Mouse (Mus musculus) cerebellum, adult 2 months (tissue): Measurements from ENCODE around the gene Ganab. TPM values are rescaled to one million over a fixed set of nuclear protein-coding genes. Genes with fewer than 3 reads are reported as not detected.

Source experiments
- DNase-seq, 2 experiments: peaks; one replicate each; pipeline ENCODE4 v3.0.0; 2021
- H3K27ac ChIP-seq: fragments of 200-500 bp; 2 replicates; pipeline ENCODE4 v1.5.1; 2012; ENCODE audit warnings: low read length, control low read depth, inconsistent platforms; ENCODE audit not compliant: insufficient read depth
- H3K27me3 ChIP-seq: fragments of 200-500 bp; 2 replicates; pipeline ENCODE4 v1.6.1; 2012; ENCODE audit warnings: inconsistent platforms, mild to moderate bottlenecking, low read length, moderate library complexity; ENCODE audit not compliant: control insufficient read depth, insufficient read depth
- H3K4me1 ChIP-seq: fragments of 200-500 bp; 2 replicates; pipeline ENCODE4 v1.6.1; 2011; ENCODE audit warnings: low read length; ENCODE audit not compliant: control insufficient read depth, insufficient read depth
- H3K4me3 ChIP-seq: fragments of 200-500 bp; replicated peaks from 2 replicates; pipeline ENCODE3; 2011; ENCODE audit warnings: mild to moderate bottlenecking, low read depth, low read length, control low read depth; ENCODE audit not compliant: insufficient read depth
- CTCF ChIP-seq: fragments of 200-500 bp; IDR thresholded peaks from 2 replicates; pipeline ENCODE4 v1.5.1; 2011; ENCODE audit warnings: low read depth, mild to moderate bottlenecking, control low read depth, low read length, moderate library complexity, borderline replicate concordance; ENCODE audit not compliant: insufficient read depth
- POLR2A ChIP-seq: fragments of 200-500 bp; IDR thresholded peaks from 2 replicates; pipeline ENCODE4 v1.6.1; 2011; ENCODE audit warnings: low read length, control low read depth, borderline replicate concordance; ENCODE audit not compliant: insufficient read depth
- WGBS: fragments of 180-500 bp; shearing (Covaris S2); methylation state at CpG from one replicate; pipeline ENCODE4 v1.1.7; 2018; 5-methylcytosine and 5-hydroxymethylcytosine counted together
- polyA plus RNA-seq: library from polyadenylated mRNA; depleted of rRNA; stranded (reverse); fragments of >200 nt; gene quantifications from 2 replicates; pipeline ENCODE4 v1.2.3, GENCODE M21; 2012

The Ganab gene
- polyA plus RNA-seq, 1 experiment = 105 TPM

- Histone ChIP-seq H3K4me3 (no peak overlapping the region), H3K4me1 (0 out of 2 replicates have a peak, but pooled peaks cover 3% of the 10 kb centered on the region), H3K27me3 (no peaks in the 10 kb centered on the region), H3K27ac (no peak overlapping the region)
- TF ChIP-seq POLR2A (no peak), CTCF (no peak)
- 90% methylated on average over 3 of the region's 3 CpGs for WGBS
- no peak for DNase-seq
Measured at GRCm38 (mm10) chr19:8919000-8919399, 21.1 kb downstream of the Ganab start.

GRCm38 (mm10) chr19:8919684-8920072 is 21.8 kb downstream of the Ganab start:
- no peak for DNase-seq
- Histone ChIP-seq H3K27me3 (no peaks in the 10 kb centered on the region), H3K4me3 (no peak overlapping the region), H3K27ac (peak overlapping the region; percentile 79), H3K4me1 (0 out of 2 replicates have a peak, but pooled peaks cover 3% of the 10 kb centered on the region)
- TF ChIP-seq POLR2A = no peak
- TF ChIP-seq CTCF = no peak
- WGBS = 72% methylated on average over 6 of the region's 6 CpGs

- Histone ChIP-seq H3K4me1 (0 out of 2 replicates have a peak, but pooled peaks cover 3% of the 10 kb centered on the region), H3K4me3 (peak within 1 kb of the TSS; percentile 73), H3K27ac (peak within 1 kb of the TSS; percentile 79), H3K27me3 (no peaks in the 10 kb centered on the region)
- WGBS = 2% methylated on average over 50 of the region's 50 CpGs
- peak; percentile 98 for TF ChIP-seq POLR2A
- no peak for TF ChIP-seq CTCF
- peak; percentile 97 for DNase-seq
Measured at GRCm38 (mm10) chr19:8920073-8920736, 22.3 kb downstream of the Ganab start, which contains the start of gene B3gat3. Gene B3gat3, plus strand, starts transcription at chr19:8920374.

- peak overlapping the region; percentile 73 for H3K4me3 ChIP-seq
- under 1% methylated on average over 6 of the region's 6 CpGs for WGBS
- peak in 1 of 2 experiments; percentile 44 for DNase-seq
Measured at GRCm38 (mm10) chr19:8920836-8921291, 23.0 kb downstream of the Ganab start.

GRCm38 (mm10) chr19:8921741-8922140 is 23.9 kb downstream of the Ganab start:
- H3K27me3 ChIP-seq = no peaks in the 10 kb centered on the region
- no peak overlapping the region for H3K27ac ChIP-seq
- WGBS = 60% methylated on average over 9 of the region's 9 CpGs
- H3K4me3 ChIP-seq = no peak overlapping the region
- H3K4me1 ChIP-seq = 0 out of 2 replicates have a peak, but pooled peaks cover 3% of the 10 kb centered on the region
- TF ChIP-seq POLR2A = no peak
- TF ChIP-seq CTCF = no peak
- DNase-seq = no peak

More at GRCm38 (mm10) chr19:8920836-8921291, 23.0 kb downstream of the Ganab start:
- no peaks in the 10 kb centered on the region for H3K27me3 ChIP-seq
- TF ChIP-seq CTCF = no peak
- no peak for TF ChIP-seq POLR2A
- H3K4me1 ChIP-seq = 0 out of 2 replicates have a peak, but pooled peaks cover 3% of the 10 kb centered on the region
- H3K27ac ChIP-seq = peak overlapping the region; percentile 58; the same call in 1 of the 2 replicates

- WGBS = 69% methylated on average over 2 of the region's 2 CpGs
- H3K4me1 ChIP-seq = peaks cover 6% of the 10 kb centered on the region; the same call in 1 of the 2 replicates
- H3K27me3 ChIP-seq = no peaks in the 10 kb centered on the region
- DNase-seq = no peak
- TF ChIP-seq POLR2A (no peak), CTCF (no peak)
- no peak overlapping the region for H3K27ac ChIP-seq
- no peak overlapping the region for H3K4me3 ChIP-seq
Measured at GRCm38 (mm10) chr19:8926766-8927165, 28.9 kb downstream of the Ganab start.

- no peak for DNase-seq
- no peak overlapping the region for H3K27ac ChIP-seq
- no peak overlapping the region for H3K4me3 ChIP-seq
- H3K27me3 ChIP-seq = no peaks in the 10 kb centered on the region
- TF ChIP-seq CTCF (no peak), POLR2A (no peak)
- H3K4me1 ChIP-seq = peaks cover 5% of the 10 kb centered on the region; the same call in 1 of the 2 replicates
- 91% methylated on average over 12 of the region's 12 CpGs for WGBS
Measured at GRCm38 (mm10) chr19:8927891-8928525, 30.1 kb downstream of the Ganab start.
